Mouse (Mus musculus) olfactory bulb, adult 2 months (tissue): ENCODE measurements at regions not wholly inside any gene's neighbourhood (a gene's known extent, or its start where the extent isn't known, plus 50 kb on each side); places are given as distances from the start of the nearest gene placed in this dataset.

ENCODE experiments used
- CTCF ChIP-seq: fragments of 200-500 bp; IDR thresholded peaks from 2 replicates; pipeline ENCODE4 v1.5.1; 2012; ENCODE audit warnings: low read depth, mild to moderate bottlenecking, low read length, moderate library complexity; ENCODE audit not compliant: insufficient read depth
- POLR2A ChIP-seq: fragments of 200-500 bp; IDR thresholded peaks from 2 replicates; pipeline ENCODE4 v1.6.1; 2012; ENCODE audit warnings: mild to moderate bottlenecking, low read depth, low read length, moderate library complexity; ENCODE audit not compliant: insufficient read depth

DNA sequence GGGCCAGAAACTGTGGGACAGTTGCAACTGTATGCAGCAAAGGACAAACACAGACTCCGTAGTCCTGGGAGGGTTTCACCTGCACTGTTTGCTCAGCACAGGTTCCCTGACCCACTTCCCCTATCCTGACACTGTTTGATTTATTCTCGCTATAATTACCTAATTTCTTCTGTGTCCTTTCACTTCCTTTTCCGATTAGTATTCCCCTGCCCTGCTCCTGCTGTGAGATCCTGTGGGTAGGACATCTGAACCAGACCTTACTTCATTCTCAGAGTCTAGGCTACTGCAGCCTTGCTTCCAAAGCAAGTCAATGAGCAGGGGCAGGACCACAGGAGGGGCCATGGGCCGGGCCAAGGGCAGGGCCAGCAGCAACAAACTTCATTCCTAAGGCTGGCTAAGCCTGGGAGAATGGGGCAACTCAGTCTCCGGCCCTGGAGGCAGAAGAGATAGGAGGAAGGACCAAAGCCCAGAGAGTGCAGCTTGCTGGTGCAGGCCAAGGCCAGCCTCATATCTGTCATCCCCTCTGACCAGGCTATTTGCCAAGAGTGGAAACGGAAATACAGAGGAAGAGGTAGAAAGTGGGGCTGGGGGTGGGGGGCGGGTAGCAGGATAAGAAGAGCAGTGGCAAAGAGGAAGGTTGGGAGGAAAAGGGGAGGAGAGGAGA, 103.4 kb downstream of the Dhx15 start:
- TF ChIP-seq POLR2A (no peak), CTCF (no peak)
